Mouse (Mus musculus) heart, adult 9 months (tissue): ENCODE measurements at regions not wholly inside any gene's neighbourhood (a gene's known extent, or its start where the extent isn't known, plus 50 kb on each side); places are given as distances from the start of the nearest gene placed in this dataset.
A peak's percentile ranks its signal among the peaks of the same experiment; 100 is the strongest.

Experiments used
- DNase-seq, 2 experiments: peaks; one replicate each; pipeline ENCODE4 v3.0.0; 2022; ENCODE audit warnings: low spot score in 2 of 2

DNA sequence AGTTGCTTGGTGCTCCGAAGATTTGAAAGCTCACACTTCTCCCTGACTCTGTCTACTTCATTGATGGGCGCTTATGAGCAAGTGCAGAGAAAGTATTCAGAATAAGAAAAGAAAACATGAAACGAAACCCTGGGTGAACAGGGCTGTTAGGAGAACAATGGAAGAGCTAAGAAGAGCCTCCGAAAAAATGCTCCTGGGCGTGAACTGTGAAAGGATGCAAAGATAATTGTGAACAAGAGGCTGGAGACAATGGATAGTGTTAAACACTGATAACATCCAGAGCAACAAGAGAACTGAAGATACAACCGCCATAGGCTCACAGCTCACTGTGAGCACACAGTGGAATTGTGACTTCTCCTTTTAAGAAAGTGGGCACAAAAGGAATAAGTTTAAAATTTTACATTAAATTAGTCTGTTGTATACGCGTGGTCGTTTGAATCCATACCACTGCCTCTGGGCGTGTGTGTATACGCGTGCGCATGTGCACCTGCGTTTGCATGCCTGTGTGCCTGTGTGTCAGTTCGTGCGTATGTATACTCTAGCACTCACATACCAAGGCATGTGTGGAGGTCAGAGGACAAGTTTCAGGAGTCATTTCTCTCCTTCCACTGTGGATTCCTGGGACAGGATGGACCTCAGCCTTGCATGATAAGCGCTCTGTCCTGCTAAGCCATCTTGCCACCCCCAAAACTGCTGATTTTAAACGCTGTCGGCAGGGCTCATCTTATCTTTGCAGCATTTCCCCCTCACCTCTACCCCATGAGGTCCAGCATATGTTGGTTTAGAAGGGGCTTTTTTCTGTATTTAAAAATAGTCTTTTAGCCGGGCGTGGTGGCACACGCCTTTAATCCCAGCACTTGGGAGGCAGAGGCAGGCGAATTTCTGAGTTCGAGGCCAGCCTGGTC lies 113.0 kb upstream of the 1700016C15Rik start:
- no peak for DNase-seq

DNA sequence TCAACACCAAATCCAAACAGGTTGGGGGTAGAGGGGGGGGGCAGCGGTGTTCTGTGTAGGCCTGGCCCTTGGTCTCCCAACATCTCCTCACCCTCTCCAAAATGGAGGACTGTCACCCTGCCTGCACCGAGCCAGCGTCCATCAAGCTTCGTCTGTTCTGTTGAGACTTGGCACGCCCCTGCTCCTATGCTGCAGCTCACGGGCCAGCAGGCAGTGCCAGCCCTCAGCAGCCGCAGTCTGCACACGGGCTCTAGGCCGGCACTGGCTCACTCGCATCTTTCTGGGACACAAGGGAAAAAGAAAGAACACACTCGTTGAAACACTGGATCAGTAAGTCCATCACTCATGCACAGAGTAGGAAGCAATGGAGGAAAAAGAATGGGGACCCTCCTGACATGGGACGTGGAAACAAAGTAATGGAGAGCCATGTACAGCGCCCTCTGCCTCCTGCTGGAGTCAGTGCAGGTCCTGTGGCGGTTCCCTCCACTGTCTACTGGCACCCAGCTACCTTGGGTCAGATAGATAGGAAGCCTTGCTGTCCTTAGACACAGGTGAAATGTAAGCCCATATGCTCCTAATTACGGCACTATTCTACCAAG lies 109.0 kb upstream of the 1700016C15Rik start:
- no peak for DNase-seq

DNA sequence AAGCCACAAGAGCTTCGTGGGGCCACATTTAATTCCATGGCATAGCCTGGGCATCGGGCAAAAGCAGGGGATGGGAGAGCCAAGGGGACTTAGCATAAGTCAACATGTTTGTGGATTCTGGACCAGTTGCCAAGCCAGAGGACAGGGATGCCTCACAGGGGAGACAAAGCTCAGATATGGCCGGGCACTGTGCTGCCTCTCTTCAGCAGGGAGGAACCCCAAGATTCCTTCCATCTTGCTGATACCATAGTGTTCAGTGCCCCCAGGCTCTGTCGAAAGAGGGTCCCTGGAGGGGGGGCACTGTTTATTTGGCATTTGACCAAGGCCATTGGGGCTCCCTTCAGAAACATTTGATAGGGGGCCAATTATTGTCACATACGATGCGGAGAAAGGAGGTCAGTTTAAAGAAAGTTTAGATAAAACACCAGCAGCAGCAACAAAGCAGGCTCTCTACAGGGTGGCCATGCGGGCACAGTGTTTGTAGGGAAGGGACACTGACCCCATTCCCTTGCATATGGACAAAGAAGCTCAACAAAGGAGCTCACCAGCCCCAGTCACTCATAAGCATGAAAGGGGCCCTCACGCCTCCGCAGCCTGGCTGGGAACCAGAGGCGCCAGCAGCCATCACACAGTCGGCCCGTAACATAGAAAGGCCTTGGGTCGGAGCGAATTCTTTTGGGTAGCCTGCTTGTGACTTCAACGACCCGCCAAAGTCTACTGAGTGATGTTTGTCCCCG lies 107.6 kb upstream of the 1700016C15Rik start:
- no peak for DNase-seq

DNA sequence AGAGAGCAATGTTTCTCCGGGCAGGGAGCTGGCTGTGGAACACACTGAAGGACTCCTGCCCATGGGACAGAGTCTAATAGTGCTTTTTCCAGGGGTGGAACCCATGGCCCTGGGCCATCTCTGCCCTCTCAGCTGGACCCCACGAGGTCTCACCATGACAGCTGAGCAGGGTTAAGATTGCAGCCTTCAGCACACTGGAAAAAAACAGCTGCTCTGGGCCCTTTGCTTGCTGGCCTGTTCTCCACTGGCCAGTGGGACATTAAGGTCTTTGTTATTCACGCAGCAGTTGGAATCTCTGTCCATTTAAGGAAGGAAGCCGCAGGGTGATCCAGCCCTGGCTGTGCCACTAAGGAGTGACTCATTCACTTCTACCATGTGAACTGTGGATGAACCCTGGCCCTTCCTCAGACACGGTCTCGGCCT lies 106.3 kb upstream of the 1700016C15Rik start:
- peak; percentile 75 to 86 for DNase-seq

DNA sequence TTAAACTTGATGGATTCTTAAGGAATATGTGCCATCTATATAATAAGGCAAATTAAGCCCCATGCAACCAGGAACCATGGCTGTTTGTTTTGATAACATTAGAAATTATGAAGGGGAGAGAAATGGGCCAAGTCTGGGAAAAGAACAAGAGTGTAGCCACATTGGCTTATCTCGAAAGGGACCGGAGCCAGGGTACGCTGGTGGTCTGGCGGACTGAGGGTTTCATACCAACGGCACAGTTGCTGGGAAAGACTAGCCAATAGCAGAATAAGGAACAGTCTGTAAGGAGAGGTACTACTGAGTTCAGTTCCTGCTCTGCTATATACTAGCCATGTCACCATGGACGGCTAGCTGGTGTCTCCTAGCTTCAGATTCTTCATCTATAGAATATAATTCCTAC lies 105.9 kb upstream of the 1700016C15Rik start:
- no peak for DNase-seq

DNA sequence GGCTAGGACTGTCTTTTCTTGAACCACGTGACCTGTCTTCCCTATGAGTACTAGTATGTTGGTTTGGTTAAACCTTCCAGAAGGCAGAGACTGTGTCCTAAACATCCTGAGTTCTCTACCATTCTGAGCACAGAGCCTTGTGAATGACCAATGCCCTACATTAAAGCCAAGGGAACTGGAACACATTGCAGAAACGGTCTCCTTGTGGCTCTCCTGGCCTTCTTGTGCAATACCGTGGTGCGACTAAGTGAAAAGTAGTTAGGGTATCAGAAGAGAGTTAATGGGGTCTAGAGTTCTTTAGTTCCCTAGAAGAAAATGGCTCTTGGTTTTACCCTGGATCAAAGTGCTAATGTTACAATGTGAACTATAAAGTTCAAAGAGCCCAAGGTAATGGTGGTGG lies 101.8 kb upstream of the 1700016C15Rik start:
- DNase-seq, result no peak

DNA sequence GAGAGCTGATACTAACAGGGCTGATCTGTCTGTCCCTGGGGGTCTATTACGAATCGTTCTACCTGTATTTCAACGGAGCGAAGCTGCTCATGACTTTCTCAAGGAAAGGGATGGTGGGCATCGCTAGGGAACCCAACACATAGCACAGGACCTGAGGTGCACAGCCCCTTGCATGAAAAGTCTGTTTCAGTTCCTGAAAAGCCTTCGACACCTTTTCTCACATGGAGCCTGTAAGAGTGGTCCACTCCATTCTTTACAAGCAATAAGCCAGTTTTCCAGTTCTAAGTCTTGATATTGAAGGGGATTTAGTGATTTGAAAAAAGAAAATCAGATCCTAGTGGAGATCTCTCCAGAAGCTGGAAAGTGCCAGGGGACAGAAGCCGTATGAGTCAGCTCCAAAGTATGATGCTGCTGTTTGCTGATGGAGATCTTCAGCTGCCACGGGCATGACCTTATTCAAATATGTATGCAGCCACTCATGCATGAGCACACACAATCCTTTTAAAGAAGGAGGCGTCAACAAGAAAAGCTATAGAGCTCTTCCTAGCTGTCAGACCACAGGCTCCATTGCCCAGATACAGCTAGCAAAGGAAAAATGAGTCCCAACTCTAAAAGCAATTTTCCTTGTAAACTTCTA lies 95.5 kb upstream of the 1700016C15Rik start:
- no peak for DNase-seq

DNA sequence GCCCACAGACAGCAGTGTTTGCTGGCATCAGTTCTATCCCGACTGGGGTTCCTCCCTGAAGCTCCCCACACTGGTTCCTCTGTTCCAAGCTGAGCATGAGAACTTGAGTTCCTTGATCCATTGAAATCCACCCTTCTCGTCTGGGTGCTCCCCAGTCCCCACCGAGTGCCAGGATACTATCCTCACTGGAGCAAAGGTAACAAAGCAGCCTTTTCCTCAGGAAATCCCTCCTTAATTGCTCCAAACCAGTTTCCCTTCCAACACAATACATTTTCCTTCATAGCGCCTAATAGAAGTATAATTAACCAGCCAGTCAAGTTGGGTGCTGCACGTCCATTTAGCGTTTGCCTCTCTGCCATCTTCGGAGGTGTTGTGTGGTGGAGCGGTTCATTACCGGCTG lies 92.6 kb upstream of the 1700016C15Rik start:
- peak; percentile 36 to 69 for DNase-seq

DNA sequence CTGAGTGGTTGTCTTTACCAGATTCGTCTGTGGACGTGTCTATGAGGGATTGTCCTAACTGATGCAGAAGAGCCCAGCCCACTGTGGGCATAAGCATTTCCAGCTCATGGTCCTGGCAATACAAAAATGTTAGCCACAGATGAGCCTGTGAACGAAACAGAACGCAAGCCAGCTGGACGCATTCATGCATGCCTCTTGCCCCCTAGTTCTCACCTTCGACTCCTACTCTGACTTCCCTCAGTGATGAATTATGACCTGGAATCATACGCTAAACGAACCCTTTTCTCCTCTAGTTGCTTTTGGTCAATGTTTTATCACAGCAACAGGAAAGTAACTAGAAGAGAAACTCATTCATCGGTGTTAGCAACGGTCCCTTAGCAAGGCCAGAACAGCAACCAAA lies 91.2 kb upstream of the 1700016C15Rik start:
- DNase-seq, result no peak

DNA sequence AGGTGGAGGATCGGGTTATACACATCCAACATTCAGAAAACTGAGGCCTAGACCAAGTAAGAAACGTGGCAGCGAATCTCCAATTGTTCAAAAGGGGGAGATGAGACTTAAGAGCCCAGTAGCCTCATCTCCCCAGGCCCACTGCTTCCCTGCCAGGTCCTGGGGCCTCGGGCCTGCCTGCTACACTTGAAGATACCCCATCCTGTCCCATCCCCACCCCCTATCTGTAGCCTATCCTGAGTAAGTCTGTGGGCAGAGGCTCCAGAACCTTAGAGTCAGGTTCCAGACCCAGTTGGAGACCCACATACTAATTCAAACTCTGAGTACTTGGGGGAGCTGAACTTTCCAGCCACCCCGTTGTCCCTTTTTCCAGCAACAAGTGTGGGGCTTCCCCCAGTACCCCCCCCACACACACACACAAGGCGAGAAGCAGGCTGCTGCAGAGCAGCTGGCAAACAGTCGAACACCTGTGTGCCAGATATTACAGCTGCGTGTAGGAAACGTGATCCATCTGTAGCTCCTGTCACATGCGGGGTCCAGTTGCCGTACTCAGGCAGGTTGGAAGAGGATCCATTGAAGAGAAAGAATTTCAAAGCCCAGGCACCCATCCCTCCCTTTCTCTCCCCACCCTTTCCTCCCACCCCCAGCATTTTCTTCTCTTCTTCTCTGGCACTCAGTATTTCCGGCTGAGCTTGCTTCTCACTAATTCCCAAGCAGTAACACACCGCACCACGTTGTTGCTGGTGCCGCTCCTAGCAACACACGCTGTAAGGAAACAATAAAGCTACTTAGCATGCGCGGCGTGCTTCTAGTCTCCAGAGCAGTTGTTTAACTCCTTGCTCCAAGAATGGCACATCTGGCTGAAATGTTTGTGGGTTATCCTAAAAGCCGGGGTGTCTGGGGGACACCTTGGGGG lies 89.4 kb upstream of the 1700016C15Rik start:
- DNase-seq, result no peak

DNA sequence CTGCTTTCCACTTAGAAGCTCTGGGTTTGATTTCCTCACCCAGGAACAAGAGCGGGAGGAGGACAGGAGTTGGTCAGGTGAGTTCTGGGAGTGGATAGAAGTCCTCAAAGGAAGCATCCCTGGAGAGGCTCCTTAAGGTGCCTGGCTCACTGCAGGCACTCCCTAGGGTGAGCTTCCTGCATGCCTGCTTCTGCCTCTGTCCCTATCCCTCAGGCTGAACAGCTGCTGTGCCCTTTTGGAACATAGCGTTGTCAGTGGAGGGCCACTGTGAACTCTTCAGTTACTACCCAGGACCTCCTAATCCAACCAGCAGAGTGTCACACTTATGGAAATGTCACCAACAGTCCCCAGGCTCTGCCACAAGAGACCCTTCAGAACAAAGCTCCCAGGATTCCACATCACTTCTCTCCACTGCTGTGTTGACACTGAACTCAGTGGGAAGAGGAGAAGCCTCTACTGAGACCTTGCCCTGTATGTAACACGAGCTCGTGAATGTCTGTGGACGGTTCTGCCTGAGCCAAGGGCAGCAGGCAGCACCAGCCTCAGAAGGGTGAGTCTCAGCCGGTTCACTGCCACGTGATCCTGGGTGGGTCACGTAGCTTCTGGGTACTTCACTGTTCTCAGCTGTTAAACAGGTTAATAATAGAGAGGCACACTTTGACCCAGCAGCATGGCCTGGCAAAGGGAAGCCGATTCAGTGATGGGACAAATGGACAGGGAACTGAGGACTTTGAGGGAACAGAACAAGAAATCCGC lies 86.7 kb upstream of the 1700016C15Rik start:
- DNase-seq, result no peak

DNA sequence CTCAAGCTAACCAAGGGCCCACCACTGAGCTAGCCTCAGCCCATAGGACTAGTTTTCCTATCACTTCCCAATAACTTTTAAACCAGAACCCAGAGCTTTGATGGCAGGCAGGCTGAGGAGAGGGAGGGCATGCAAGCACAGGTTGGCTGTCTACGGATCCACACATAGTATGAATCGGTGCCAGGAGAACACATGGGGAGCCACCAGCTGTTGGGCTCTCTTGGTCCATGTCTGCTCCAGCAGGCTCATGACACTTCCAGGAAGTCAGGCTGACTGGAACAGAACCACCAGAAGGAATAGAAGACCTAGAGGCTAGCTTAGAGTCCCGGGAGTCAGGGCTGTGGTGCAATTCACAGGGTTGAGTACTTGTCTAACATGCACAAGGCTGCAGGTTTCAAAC lies 86.0 kb upstream of the 1700016C15Rik start:
- DNase-seq, result no peak

DNA sequence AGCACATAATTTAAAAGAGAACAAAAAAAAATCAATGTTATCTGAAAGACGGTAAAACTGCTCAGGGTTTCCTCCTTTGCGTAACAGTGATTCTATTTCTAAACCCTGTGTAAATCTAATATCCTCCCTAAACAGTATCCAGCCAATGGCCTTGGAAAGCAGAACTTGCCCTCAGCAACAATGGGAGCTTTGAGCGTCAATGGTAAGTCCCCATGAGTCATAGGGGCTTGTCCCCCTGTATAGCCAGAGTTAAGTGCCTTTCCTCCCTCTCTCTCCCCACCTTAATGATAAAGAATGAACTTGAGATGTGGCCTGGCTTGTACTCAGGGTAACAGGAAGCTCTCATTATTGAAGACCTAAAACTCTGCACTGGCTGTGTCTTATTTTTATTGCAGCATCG lies 85.4 kb upstream of the 1700016C15Rik start:
- DNase-seq, result no peak

DNA sequence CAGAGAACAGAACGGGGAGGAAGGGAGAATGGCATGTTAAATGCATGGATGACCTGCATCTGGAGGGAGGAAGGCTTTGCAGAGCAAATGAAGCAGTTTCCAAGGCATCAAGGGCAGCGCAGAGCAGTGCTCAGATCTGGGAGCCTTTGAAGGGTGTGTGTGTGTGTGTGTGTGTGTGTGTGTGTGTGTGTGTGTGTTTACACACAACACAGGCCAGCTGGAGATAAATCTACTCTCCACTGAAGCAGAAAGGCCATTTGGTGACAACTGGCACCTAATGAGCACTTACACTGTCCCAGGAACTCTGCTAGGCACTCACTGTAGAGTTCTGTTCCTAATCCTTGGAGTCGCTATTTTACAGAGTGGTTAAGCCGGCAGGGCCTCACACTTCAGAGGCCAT lies 84.3 kb upstream of the 1700016C15Rik start:
- DNase-seq, result no peak

DNA sequence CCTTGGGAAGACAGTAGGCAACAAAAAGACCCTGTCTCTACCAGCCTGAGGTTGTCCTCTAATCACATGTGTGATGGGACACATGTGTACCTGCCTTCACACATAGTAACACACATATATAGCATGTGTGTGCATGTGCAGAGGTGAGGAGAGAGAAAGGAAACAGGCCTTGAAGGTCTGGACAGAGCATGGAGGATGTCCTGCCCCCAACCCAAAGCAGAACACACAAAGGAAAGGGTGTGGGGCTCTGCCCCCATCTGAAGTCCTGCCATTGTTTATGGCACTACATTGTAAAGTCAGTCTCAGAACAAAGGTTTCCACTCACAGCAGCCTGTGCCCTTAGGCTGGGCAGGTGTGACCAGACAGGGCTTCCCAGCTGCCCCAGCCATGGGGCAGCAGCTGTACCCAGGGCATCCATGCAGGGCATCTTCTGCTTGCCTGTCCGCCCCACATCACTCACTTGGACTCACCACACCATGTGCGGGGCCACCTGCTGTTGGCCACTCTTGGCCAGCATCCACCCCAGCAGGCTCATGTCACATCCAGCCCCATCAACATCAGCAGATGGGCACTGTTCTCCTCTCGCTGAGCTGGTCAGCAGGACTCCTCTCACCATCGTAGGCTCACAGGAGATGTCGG lies 83.6 kb upstream of the 1700016C15Rik start:
- no peak for DNase-seq

DNA sequence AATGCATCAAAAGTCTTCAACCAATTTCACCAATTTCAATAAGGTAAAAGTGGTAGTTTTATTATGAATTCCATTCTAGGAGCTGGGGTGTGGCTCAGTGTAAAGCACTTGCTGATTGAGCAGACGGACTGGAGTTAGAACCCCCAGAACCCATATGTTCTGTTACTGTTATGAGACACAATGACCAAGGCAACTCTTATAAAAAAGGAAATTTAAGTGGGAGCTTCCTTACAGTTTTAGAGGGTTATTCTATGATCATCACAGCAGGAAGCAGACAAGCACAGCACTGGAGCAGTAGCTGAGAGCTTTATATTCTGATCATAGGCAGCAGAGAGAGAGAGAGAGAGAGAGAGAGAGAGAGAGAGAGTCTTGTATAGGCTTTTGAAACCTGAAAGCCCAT lies 81.7 kb upstream of the 1700016C15Rik start:
- DNase-seq, result no peak

DNA sequence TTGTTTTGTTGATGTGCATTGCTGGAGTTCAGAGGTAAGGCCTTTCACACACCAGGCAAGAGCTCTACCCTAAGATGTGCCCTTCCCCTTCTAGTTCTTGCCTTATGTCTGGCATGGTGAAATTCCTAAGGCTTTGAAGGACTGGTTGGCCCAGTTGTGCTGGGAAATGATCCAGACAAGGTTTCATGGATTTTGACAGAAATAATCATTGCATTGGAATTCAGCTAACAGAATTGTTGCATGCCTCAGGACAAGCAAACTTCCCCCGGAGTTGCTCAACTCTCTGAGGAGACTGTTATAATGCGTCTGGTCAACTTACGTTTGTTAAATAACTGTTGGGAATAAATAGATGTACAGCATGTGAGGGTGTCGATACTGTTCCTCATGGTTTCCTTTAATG lies 80.6 kb upstream of the 1700016C15Rik start:
- no peak for DNase-seq

DNA sequence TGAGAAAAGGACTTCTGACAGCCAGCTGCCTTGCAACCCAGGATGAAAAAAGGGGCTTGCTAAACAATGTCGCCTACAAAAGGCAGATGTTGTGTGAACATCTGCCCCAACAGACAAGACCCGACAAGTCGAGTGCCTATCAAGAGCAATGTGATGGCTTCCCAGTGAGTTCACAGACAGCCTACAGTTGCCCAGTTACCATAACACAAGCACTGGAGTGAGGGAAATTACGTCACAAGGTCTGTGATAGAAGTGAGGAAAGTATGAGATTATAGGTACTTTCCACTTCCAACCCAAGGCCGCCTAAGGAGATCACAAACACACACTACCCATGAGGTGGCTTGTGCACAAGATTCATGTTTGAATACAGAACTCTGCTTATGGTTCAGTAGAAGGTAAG lies 78.4 kb upstream of the 1700016C15Rik start:
- DNase-seq, result no peak

DNA sequence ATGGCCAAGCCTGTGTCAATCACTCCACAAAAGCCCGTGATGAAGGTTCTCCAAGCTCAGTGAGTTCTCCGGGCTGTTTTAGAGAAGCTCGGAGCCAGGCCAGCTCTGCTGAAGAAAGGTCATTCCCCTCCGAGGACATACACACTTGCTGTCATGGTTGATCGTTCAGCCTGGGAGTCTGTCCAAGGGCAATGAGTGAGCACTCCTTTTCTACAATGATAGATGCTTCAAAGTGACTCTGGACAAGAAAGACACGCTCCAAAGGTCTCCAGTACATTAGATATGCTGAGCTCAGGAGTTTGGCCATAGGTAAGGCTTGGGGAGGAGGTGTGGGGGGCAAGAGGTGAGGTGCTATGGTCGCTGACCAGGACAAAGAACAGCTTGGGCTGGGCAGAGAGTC lies 66.5 kb upstream of the 1700016C15Rik start:
- DNase-seq, result no peak
